Mouse (Mus musculus) ES-E14 (cell line): ENCODE measurements around the gene Kif26b. TPM values are rescaled to one million over a fixed set of nuclear protein-coding genes. Genes with fewer than 3 reads are reported as not detected.

Experiments used
- DNase-seq: peaks from one replicate; pipeline ENCODE4 v3.0.0-alpha.2; 2013; ENCODE audit warnings: low read depth, low spot score
- H3K27ac ChIP-seq: 2 replicates; pipeline ENCODE4 v1.5.1; 2012; ENCODE audit warnings: low read depth, mild to moderate bottlenecking, low read length, moderate library complexity, mixed read lengths; ENCODE audit not compliant: poor library complexity, insufficient read depth, severe bottlenecking
- H3K36me3 ChIP-seq: 2 replicates; pipeline ENCODE4 v1.6.1; 2012; ENCODE audit warnings: mild to moderate bottlenecking, low read length, moderate library complexity, mixed read lengths; ENCODE audit not compliant: control insufficient read depth, poor library complexity, insufficient read depth, severe bottlenecking
- H3K4me1 ChIP-seq, 2 experiments: fragments of 150-350 bp in 1 of 2; sonication (generic) in 1 of 2; 2 replicates each; pipeline ENCODE4 v1.6.1; 2012; ENCODE audit warnings: low read length in 2 of 2, mild to moderate bottlenecking in 1 of 2, mixed read lengths in 1 of 2; ENCODE audit not compliant: control insufficient read depth in 2 of 2, insufficient read depth in 2 of 2, poor library complexity in 1 of 2
- H3K4me3 ChIP-seq, 2 experiments: fragments of 150-350 bp in 1 of 2; sonication (generic) in 1 of 2; 2 replicates each; pipeline ENCODE4 v1.5.1; 2012; ENCODE audit warnings: low read length in 2 of 2, low read depth in 1 of 2, mild to moderate bottlenecking in 1 of 2, mixed read lengths in 1 of 2; ENCODE audit not compliant: insufficient read depth in 1 of 2, poor library complexity in 1 of 2, severe bottlenecking in 1 of 2
- H3K9ac ChIP-seq: 2 replicates; pipeline ENCODE4 v1.6.1; 2012; ENCODE audit warnings: low read depth, mild to moderate bottlenecking, low read length, mixed read lengths; ENCODE audit not compliant: poor library complexity, insufficient read depth, severe bottlenecking
- H3K9me3 ChIP-seq: fragments of 150-350 bp; sonication (generic); 2 replicates; pipeline ENCODE4 v1.6.1; 2012; ENCODE audit warnings: low read depth, mild to moderate bottlenecking, low read length; ENCODE audit not compliant: control insufficient read depth, insufficient read depth
- CHD2 ChIP-seq: IDR thresholded peaks from 2 replicates; pipeline ENCODE4 v1.6.1; 2014; ENCODE audit warnings: mild to moderate bottlenecking, low read depth, low read length, inconsistent platforms
- HCFC1 ChIP-seq: IDR thresholded peaks from 2 replicates; pipeline ENCODE4 v1.6.1; 2012; ENCODE audit warnings: low read length, inconsistent platforms, borderline replicate concordance; ENCODE audit not compliant: insufficient read depth
- MAFK ChIP-seq: IDR thresholded peaks from 2 replicates; pipeline ENCODE4 v1.6.1; 2014; ENCODE audit warnings: mild to moderate bottlenecking, low read depth, low read length, inconsistent platforms; ENCODE audit not compliant: insufficient read depth
- ZC3H11A ChIP-seq: IDR thresholded peaks from 2 replicates; pipeline ENCODE4 v1.6.1; 2012; ENCODE audit warnings: low read depth, mild to moderate bottlenecking, inconsistent platforms, low read length, borderline replicate concordance
- ZNF384 ChIP-seq: IDR thresholded peaks from 2 replicates; pipeline ENCODE4 v1.6.1; 2012; ENCODE audit warnings: low read depth, low read length, inconsistent platforms
- in situ Hi-C, 2 experiments: fragments of 600-800 bp; cut with MboI; formaldehyde crosslinking; loops; one replicate each; pipeline ENCODE4 v1.15.1; 2025; ENCODE audit warnings: low sequenced_read_pairs in 2 of 2, inconsistent platforms in 1 of 2; ENCODE audit not compliant: unreplicated experiment in 2 of 2
- total RNA-seq: library from RNA; depleted of rRNA; stranded (reverse); fragments of 300-350 nt; gene quantifications from 2 replicates; pipeline ENCODE4 v1.2.3, GENCODE M21; 2012

Gene Kif26b
- total RNA-seq, 1 experiment, result 0.94 TPM

GRCm38 (mm10) chr1:178838696-178839320 lies 309.9 kb downstream of the Kif26b start:
- Histone ChIP-seq H3K27ac (no peak overlapping the region), H3K4me1 (no peaks in the 10 kb centered on the region), H3K9ac (no peak overlapping the region), H3K36me3 (no peaks in the 10 kb centered on the region), H3K4me3 (no peak overlapping the region), H3K9me3 (no peaks in the 10 kb centered on the region)
- in situ Hi-C loops, result no loop called here
- no peak for DNase-seq
- TF ChIP-seq MAFK, result no peak
- no peak for TF ChIP-seq CHD2
- no peak for TF ChIP-seq HCFC1
- no peak for TF ChIP-seq ZC3H11A
- TF ChIP-seq ZNF384, result no peak

- H3K27ac ChIP-seq, result no peak overlapping the region
- no peak for TF ChIP-seq ZC3H11A
- TF ChIP-seq CHD2, result no peak
- TF ChIP-seq MAFK, result no peak
- no peak for TF ChIP-seq ZNF384
- no peak for TF ChIP-seq HCFC1
- no peaks in the 10 kb centered on the region for H3K36me3 ChIP-seq
- H3K9ac ChIP-seq, result no peak overlapping the region
- H3K4me1 ChIP-seq, result no peaks in the 10 kb centered on the region
- no peaks in the 10 kb centered on the region for H3K9me3 ChIP-seq
- H3K4me3 ChIP-seq, result no peak overlapping the region
- in situ Hi-C loops, result no loop called here
- DNase-seq, result no peak
These were observed 311.4 kb downstream of the Kif26b start for GRCm38 (mm10) chr1:178840311-178840710.

GRCm38 (mm10) chr1:178844839-178845238 lies 315.9 kb downstream of the Kif26b start:
- TF ChIP-seq HCFC1 (no peak), ZNF384 (no peak), MAFK (no peak), CHD2 (no peak), ZC3H11A (no peak)
- DNase-seq, result no peak
- in situ Hi-C loops, result no loop called here

GRCm38 (mm10) chr1:178847569-178847968 lies 318.6 kb downstream of the Kif26b start:
- Histone ChIP-seq H3K9ac (no peak overlapping the region), H3K4me1 (peaks cover 2 to 7% of the 10 kb centered on the region in 2 experiments; a peak in 2 of 4 replicates), H3K36me3 (no peaks in the 10 kb centered on the region), H3K9me3 (no peaks in the 10 kb centered on the region), H3K27ac (no peak overlapping the region), H3K4me3 (no peak overlapping the region)
- DNase-seq, result no peak
- TF ChIP-seq ZNF384, result no peak
- no peak for TF ChIP-seq CHD2
- no peak for TF ChIP-seq MAFK
- no peak for TF ChIP-seq ZC3H11A
- TF ChIP-seq HCFC1, result no peak
- in situ Hi-C loops, result no loop called here

More at GRCm38 (mm10) chr1:178844839-178845238, 315.9 kb downstream of the Kif26b start:
- H3K27ac ChIP-seq, result no peak overlapping the region
- H3K4me1 ChIP-seq, result peaks cover 0 to 2% of the 10 kb centered on the region in 2 experiments; a peak in 1 of 4 replicates
- H3K4me3 ChIP-seq, result no peak overlapping the region
- no peaks in the 10 kb centered on the region for H3K36me3 ChIP-seq
- no peak overlapping the region for H3K9ac ChIP-seq
- no peaks in the 10 kb centered on the region for H3K9me3 ChIP-seq
